Mouse (Mus musculus) kidney, adult 18-20 months (tissue): Measurements from ENCODE around the gene Tectb.

Experiments
- DNase-seq: peaks from one replicate; pipeline ENCODE4 v3.0.0; 2021

Tectb gene

GRCm38 (mm10) chr19:55213617-55214340, 33.2 kb downstream of the Tectb start:
- no peak for DNase-seq

- DNase-seq: no peak
Observed at GRCm38 (mm10) chr19:55216876-55217275, 36.3 kb downstream of the Tectb start.

GRCm38 (mm10) chr19:55217365-55217764, 36.8 kb downstream of the Tectb start:
- no peak for DNase-seq

GRCm38 (mm10) chr19:55218192-55218739, 37.7 kb downstream of the Tectb start:
- peak; percentile 91 for DNase-seq

- DNase-seq: no peak
Observed at GRCm38 (mm10) chr19:55218741-55219221, 38.2 kb downstream of the Tectb start.

- peak; percentile 28 for DNase-seq
Observed at GRCm38 (mm10) chr19:55219359-55219758, 38.8 kb downstream of the Tectb start.

- no peak for DNase-seq
Observed at GRCm38 (mm10) chr19:55221208-55221607, 40.7 kb downstream of the Tectb start.

- DNase-seq: no peak
Observed at GRCm38 (mm10) chr19:55222268-55222667, 41.7 kb downstream of the Tectb start.

- no peak for DNase-seq
Observed at GRCm38 (mm10) chr19:55226621-55227020, 46.1 kb downstream of the Tectb start.

GRCm38 (mm10) chr19:55227135-55227534, 46.6 kb downstream of the Tectb start:
- no peak for DNase-seq

GRCm38 (mm10) chr19:55231081-55231480, 50.5 kb downstream of the Tectb start:
- DNase-seq: no peak

GRCm38 (mm10) chr19:55232136-55232535, 51.6 kb downstream of the Tectb start:
- DNase-seq: no peak

- no peak for DNase-seq
Observed at GRCm38 (mm10) chr19:55236026-55236425, 55.5 kb downstream of the Tectb start.

- DNase-seq: no peak
Observed at GRCm38 (mm10) chr19:55236564-55236963, 56.0 kb downstream of the Tectb start.

- no peak for DNase-seq
Observed at GRCm38 (mm10) chr19:55239766-55240426, 59.4 kb downstream of the Tectb start.

- no peak for DNase-seq
Observed at GRCm38 (mm10) chr19:55241186-55241645, 60.7 kb downstream of the Tectb start, which contains the start of gene Gucy2g. Gene Gucy2g (minus strand): TSS chr19:55241236.

- peak; percentile 51 for DNase-seq
Observed at GRCm38 (mm10) chr19:55244791-55245231, 64.3 kb downstream of the Tectb start.
